Mouse (Mus musculus) lung, embryonic 14.5 days (tissue): ENCODE measurements around the gene Eif4h. TPM values are rescaled to one million over a fixed set of nuclear protein-coding genes. Genes with fewer than 3 reads are reported as not detected.
A peak's percentile ranks its signal among the peaks of the same experiment; 100 is the strongest.

Source experiments
- ATAC-seq: fragments of 200-750 bp; cut with Nextera tagmentation; 2 replicates; pipeline ENCODE4 v1.8.0; 2017; ENCODE audit warnings: mild to moderate bottlenecking, moderate TSS enrichment, moderate library complexity; ENCODE audit not compliant: insufficient read depth
- DNase-seq: peaks from one replicate; pipeline ENCODE4 v3.0.0-alpha.2; 2015
- H3K27ac ChIP-seq: fragments of 300-500 bp; sonication (generic); 2 replicates; pipeline ENCODE4 v1.5.1; 2014; ENCODE audit warnings: low read depth, mild to moderate bottlenecking, moderate library complexity
- H3K27me3 ChIP-seq: fragments of 300-500 bp; sonication (generic); 2 replicates; pipeline ENCODE4 v1.6.1; 2014; ENCODE audit warnings: low read length, control low read depth; ENCODE audit not compliant: insufficient read depth
- H3K36me3 ChIP-seq: fragments of 300-500 bp; sonication (generic); 2 replicates; pipeline ENCODE4 v1.6.1; 2014; ENCODE audit warnings: control low read depth; ENCODE audit not compliant: insufficient read depth
- H3K4me1 ChIP-seq: fragments of 300-500 bp; sonication (generic); 2 replicates; pipeline ENCODE4 v1.6.1; 2014; ENCODE audit warnings: antibody characterized with exemption, control low read depth; ENCODE audit not compliant: insufficient read depth
- H3K4me2 ChIP-seq: fragments of 300-500 bp; sonication (generic); 2 replicates; pipeline ENCODE4 v1.6.1; 2014; ENCODE audit warnings: mild to moderate bottlenecking
- H3K4me3 ChIP-seq: fragments of 300-500 bp; sonication (generic); 2 replicates; pipeline ENCODE4 v1.5.1; 2014; ENCODE audit warnings: low read depth, low read length
- H3K9ac ChIP-seq: fragments of 300-500 bp; sonication (generic); 2 replicates; pipeline ENCODE4 v1.6.1; 2014
- H3K9me3 ChIP-seq: fragments of 300-500 bp; sonication (generic); 2 replicates; pipeline ENCODE4 v1.6.1; 2016; ENCODE audit warnings: low read depth, low read length, control low read depth
- CTCF ChIP-seq: IDR thresholded peaks from 2 replicates; pipeline ENCODE4 v1.5.1; 2016; ENCODE audit warnings: antibody characterized with exemption, low read depth
- WGBS: fragments of 180-500 bp; shearing (Covaris S2); extraction: QIAGEN DNeasy Blood & Tissue Kit; methylation state at CpG from one replicate; pipeline ENCODE4 v1.1.7; 2014; 5-methylcytosine and 5-hydroxymethylcytosine counted together
- polyA plus RNA-seq: library from polyadenylated mRNA; unstranded; fragments of >200 nt; fragmentation: Nextera tagmentation; extraction: Ambion mirVana; gene quantifications from 2 replicates; pipeline ENCODE4 v1.2.1, GENCODE M21; 2014

Eif4h gene
- polyA plus RNA-seq, 1 experiment from 2014 or later = 559 TPM

DNA sequence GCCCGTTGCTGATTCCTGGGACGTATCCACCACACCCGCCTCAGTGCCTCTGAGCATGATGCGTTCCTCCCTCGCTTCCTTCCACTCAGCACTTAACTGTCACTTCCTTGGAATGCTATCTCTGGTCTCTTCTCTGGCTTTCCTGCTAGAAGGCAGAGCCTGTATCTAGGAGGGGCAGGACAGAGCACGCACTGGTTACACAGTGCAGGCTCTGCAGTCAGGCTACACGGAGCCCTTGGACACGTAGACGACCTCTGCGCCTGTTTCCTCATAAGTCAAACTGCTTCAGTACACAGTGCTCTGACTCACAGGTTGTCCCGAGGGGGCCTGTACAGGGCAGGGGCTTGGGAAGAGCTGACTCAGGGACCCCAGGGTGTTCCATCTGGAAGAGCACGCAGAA lies 40.9 kb upstream of the Eif4h start:
- Histone ChIP-seq H3K9ac (peak overlapping the region; percentile 20; the same call in 1 of the 2 replicates), H3K4me2 (no peak overlapping the region), H3K9me3 (no peaks in the 10 kb centered on the region), H3K27ac (peak overlapping the region; percentile 27; the same call in 1 of the 2 replicates), H3K27me3 (no peaks in the 10 kb centered on the region), H3K4me1 (peaks cover 18% of the 10 kb centered on the region), H3K4me3 (no peak overlapping the region), H3K36me3 (0 out of 2 replicates have a peak, but pooled peaks cover 6% of the 10 kb centered on the region)
- WGBS = 43% methylated on average over 12 of the region's 12 CpGs
- ATAC-seq = no peak
- TF ChIP-seq CTCF = no peak
- peak; percentile 51 for DNase-seq

DNA sequence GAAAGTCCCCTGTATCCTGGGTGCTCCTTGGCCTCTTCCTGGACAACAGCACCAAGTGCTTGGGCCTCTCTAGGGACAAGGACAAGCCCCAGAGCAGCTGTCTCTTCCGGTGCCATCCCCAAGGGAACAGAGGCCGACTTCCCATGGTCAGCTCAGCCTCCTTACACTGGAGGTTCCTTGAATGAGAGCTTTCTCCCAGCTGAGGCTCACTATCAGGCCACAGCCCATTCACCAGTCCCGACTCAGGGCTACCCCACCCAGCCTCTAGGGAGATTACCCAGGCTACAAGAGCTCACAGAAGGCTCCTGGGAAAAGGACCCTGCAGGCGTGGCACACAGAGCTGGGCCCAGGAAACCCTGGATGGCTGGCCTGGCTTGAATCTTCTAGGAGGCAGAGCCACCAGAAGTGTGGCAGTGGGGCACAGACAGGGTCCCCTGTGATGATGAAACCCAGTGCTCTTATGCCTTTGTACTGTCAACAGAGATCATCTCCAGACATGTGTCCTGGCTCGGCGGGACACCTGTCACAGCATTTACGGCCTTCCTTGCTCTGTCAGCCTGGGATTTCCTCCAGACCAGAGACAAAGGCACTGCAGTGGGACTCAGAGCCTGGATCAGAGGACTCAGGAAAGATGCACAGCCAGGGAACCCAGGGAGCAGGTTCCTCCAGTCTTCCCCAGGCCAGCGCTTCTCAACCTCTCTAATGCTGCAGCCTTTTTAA lies 39.7 kb upstream of the Eif4h start:
- Histone ChIP-seq H3K4me2 (no peak overlapping the region), H3K36me3 (0 out of 2 replicates have a peak, but pooled peaks cover 6% of the 10 kb centered on the region), H3K4me3 (no peak overlapping the region), H3K9ac (no peak overlapping the region), H3K27me3 (no peaks in the 10 kb centered on the region), H3K9me3 (no peaks in the 10 kb centered on the region), H3K4me1 (peaks cover 18% of the 10 kb centered on the region), H3K27ac (no peak overlapping the region)
- ATAC-seq = no peak
- WGBS = 75% methylated on average over 8 of the region's 8 CpGs
- TF ChIP-seq CTCF = no peak
- DNase-seq = no peak

DNA sequence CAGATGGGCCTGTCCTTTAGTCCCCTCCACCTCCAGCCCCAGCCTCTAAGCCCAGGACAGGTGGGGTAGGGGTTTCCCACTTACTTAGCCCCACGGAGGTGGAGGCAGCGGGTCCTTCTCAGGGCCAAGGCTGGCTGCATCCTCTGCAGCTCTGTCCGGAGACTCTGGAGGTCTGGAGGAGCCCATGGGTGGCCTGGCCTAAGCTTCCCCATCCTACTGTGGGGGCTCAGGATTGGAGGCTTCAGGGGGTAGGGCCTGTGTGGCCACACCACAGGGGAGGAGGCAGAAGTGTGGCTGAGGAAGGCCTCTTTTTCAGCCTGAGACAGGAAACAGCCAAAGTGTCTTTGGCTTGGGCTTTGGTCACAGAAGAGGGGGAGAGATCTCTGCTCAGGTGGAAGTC lies 38.7 kb upstream of the Eif4h start:
- Histone ChIP-seq H3K27ac (no peak overlapping the region), H3K4me2 (no peak overlapping the region), H3K4me1 (peaks cover 18% of the 10 kb centered on the region), H3K9ac (no peak overlapping the region), H3K9me3 (no peaks in the 10 kb centered on the region), H3K27me3 (no peaks in the 10 kb centered on the region), H3K4me3 (no peak overlapping the region), H3K36me3 (0 out of 2 replicates have a peak, but pooled peaks cover 3% of the 10 kb centered on the region)
- DNase-seq (no peak), ATAC-seq (no peak)
- 76% methylated on average over 3 of the region's 3 CpGs for WGBS
- TF ChIP-seq CTCF = no peak

DNA sequence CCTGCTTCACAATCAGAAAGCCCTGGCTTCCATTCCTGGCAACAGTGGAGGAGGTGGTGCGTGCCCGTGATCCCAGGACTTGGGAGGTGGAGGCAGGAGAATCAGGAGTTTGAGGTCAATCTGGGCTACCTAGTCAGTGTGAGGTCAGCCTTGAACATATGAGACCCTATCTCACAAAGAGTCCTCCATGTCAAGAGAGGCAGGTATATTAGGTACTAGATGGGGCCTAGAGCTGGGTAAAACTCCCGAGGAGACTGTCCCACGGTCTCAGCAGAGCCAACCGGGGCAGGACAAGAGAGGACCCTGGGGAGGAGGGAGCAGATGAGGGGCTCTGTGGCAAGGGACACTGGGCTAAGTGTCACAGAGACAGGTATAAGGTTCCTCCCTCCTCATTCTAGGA lies 38.2 kb upstream of the Eif4h start:
- H3K9me3 ChIP-seq = no peaks in the 10 kb centered on the region
- peak overlapping the region; percentile 83; the same call in 1 of the 2 replicates for H3K27ac ChIP-seq
- H3K9ac ChIP-seq = no peak overlapping the region
- no peak overlapping the region for H3K4me3 ChIP-seq
- no peak overlapping the region; the same call in 1 of the 2 replicates for H3K4me2 ChIP-seq
- no peak for TF ChIP-seq CTCF
- no peaks in the 10 kb centered on the region for H3K27me3 ChIP-seq
- no peak for ATAC-seq
- peaks cover 18% of the 10 kb centered on the region for H3K4me1 ChIP-seq
- H3K36me3 ChIP-seq = peaks cover 4% of the 10 kb centered on the region; the same call in 1 of the 2 replicates
- no peak for DNase-seq
- WGBS = 81% methylated on average over 5 of the region's 5 CpGs

DNA sequence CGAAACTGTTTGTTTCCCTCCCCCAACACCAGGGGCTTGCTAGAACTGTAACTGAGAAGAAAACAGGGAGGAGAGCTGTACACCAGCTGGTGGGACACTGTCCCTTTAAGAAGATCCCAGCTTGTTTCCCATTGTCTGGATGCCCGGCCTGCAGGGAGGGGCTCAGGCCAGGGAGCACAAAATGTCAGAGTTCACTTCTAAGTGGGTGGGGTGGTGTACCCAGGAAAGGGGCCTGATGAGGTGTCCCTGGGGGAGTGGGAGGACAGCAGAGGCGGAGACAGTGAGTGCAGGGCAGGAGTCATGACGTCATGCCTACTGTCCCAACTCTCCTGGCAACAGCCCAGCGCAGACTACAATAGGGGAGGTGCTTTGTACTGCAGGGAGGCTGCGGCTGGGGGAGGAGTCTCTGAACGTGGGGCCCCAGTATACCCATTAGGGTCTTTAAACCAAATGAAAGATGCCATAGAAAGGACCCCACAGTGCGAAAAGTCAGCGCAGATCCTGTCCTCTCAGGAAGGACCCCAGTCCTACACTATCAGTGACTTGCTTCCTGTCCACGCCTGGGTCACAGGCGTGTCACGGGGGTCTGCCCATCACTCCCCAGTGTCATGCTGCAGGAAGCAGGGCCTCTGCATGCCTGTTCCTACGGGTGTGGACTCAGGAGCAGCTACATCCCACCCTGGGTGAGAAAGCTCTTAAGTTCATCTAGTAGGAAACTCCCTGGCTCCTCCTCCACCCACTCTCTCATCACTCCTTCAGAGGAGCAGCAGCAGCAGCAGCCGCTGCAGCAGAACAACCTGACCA lies 36.9 kb upstream of the Eif4h start:
- peak overlapping the region; percentile 83 for H3K27ac ChIP-seq
- peak; percentile 86 for ATAC-seq
- DNase-seq = peak; percentile 97
- peak overlapping the region; percentile 34 for H3K4me3 ChIP-seq
- 2% methylated on average over 14 of the region's 14 CpGs for WGBS
- peak; percentile 12; the same call in 1 of the 2 replicates for TF ChIP-seq CTCF
- peaks cover 18% of the 10 kb centered on the region for H3K4me1 ChIP-seq
- H3K4me2 ChIP-seq = peak overlapping the region; percentile 76
- peaks cover 8% of the 10 kb centered on the region; the same call in 1 of the 2 replicates for H3K36me3 ChIP-seq
- peak overlapping the region; percentile 47 for H3K9ac ChIP-seq
- no peaks in the 10 kb centered on the region for H3K27me3 ChIP-seq
- H3K9me3 ChIP-seq = no peaks in the 10 kb centered on the region

DNA sequence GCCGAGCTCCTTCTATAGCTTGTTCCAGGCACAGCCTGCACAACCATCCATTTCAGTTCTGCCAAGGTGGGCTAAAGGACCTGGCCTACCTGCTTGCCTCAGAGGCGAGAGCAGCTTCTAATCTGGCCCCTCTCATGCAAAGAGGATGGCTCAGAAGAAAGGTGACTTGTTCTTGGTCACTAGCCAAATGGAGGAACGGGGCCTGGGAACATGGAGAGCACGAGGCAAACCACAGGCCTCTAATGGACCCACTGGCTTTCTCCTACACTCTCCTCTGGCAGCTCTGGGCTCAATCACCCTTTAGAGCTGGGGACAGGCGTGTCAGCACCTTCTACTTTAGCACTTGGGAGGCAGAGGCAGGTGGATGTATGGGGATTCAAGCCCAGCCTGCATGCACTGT lies 35.7 kb upstream of the Eif4h start:
- DNase-seq = no peak
- peaks cover 12% of the 10 kb centered on the region; the same call in 1 of the 2 replicates for H3K4me1 ChIP-seq
- 65% methylated on average over 5 of the region's 5 CpGs for WGBS
- no peak for TF ChIP-seq CTCF
- H3K27me3 ChIP-seq = no peaks in the 10 kb centered on the region
- ATAC-seq = no peak
- no peaks in the 10 kb centered on the region for H3K9me3 ChIP-seq
- H3K4me3 ChIP-seq = no peak overlapping the region
- no peak overlapping the region for H3K4me2 ChIP-seq
- no peak overlapping the region for H3K9ac ChIP-seq
- no peak overlapping the region for H3K27ac ChIP-seq
- peaks cover 9% of the 10 kb centered on the region; the same call in 1 of the 2 replicates for H3K36me3 ChIP-seq

DNA sequence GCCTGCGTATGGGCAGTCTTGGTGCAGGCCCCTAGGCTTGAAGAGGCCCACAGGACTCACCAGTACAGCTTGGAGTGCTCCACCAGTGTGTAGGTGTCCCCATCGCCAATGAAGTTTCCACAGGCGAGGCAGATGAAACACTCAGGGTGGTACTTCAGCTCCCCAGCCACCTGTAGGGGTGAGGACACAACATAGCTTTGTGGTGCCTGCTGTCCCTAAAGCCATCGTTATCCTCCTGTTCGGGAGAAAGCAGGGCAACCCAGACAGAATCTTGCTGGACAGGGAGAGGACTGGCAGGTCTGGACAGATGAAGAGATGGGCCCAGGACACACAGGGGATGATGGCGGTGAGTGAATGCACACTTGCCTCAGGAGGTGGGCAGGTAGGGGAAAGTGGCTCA lies 33.3 kb upstream of the Eif4h start:
- peaks cover 27% of the 10 kb centered on the region for H3K36me3 ChIP-seq
- H3K27me3 ChIP-seq = no peaks in the 10 kb centered on the region
- no peak overlapping the region for H3K4me2 ChIP-seq
- no peak overlapping the region for H3K27ac ChIP-seq
- 89% methylated on average over 6 of the region's 6 CpGs for WGBS
- H3K9ac ChIP-seq = no peak overlapping the region
- ATAC-seq (no peak), DNase-seq (no peak)
- no peak for TF ChIP-seq CTCF
- H3K9me3 ChIP-seq = no peaks in the 10 kb centered on the region
- H3K4me3 ChIP-seq = no peak overlapping the region
- 0 out of 2 replicates have a peak, but pooled peaks cover 8% of the 10 kb centered on the region for H3K4me1 ChIP-seq
